Mouse (Mus musculus) liver, adult 2 months (tissue): ENCODE measurements around the gene Arhgef1.

Source experiments
- CTCF ChIP-seq: fragments of 200-500 bp; IDR thresholded peaks from 2 replicates; pipeline ENCODE4 v1.5.1; 2011; ENCODE audit warnings: low read depth, low read length, control low read depth
- POLR2A ChIP-seq: fragments of 200-500 bp; IDR thresholded peaks from 2 replicates; pipeline ENCODE4 v1.6.1; 2011; ENCODE audit warnings: low read length, control low read depth; ENCODE audit not compliant: insufficient read depth; ENCODE audit errors: extremely low read depth

- TF ChIP-seq POLR2A (peak; percentile 40; the same call in 1 of the 2 replicates), CTCF (no peak)
Observed at GRCm38 (mm10) chr7:24902630-24903443, at the start of gene Arhgef1.
